Mouse (Mus musculus) neural tube, embryonic 11.5 days (tissue): Measurements from ENCODE around the gene Apc2. TPM values are rescaled to one million over a fixed set of nuclear protein-coding genes. Genes with fewer than 3 reads are reported as not detected.

Experiments used
- ATAC-seq: fragments of 200-750 bp; cut with Nextera tagmentation; 2 replicates; pipeline ENCODE4 v1.8.0; 2017; ENCODE audit warnings: moderate number of reproducible peaks, mild to moderate bottlenecking, moderate TSS enrichment, moderate library complexity; ENCODE audit not compliant: insufficient read depth, low FRiP score, low TSS enrichment
- DNase-seq: peaks from one replicate; pipeline ENCODE4 v3.0.0-alpha.2; 2015; ENCODE audit warnings: low spot score
- H3K27ac ChIP-seq: fragments of 300-500 bp; sonication (generic); 2 replicates; pipeline ENCODE4 v1.5.1; 2014; ENCODE audit warnings: low read depth, mild to moderate bottlenecking, low read length
- H3K27me3 ChIP-seq: fragments of 300-500 bp; sonication (generic); 2 replicates; pipeline ENCODE4 v1.6.1; 2014; ENCODE audit warnings: mild to moderate bottlenecking, low read length, mixed read lengths; ENCODE audit not compliant: control insufficient read depth, insufficient read depth
- H3K36me3 ChIP-seq: fragments of 300-500 bp; sonication (generic); 2 replicates; pipeline ENCODE4 v1.6.1; 2014; ENCODE audit warnings: mild to moderate bottlenecking, low read length, moderate library complexity, mixed read lengths; ENCODE audit not compliant: control insufficient read depth, insufficient read depth
- H3K4me1 ChIP-seq: fragments of 300-500 bp; sonication (generic); 2 replicates; pipeline ENCODE4 v1.6.1; 2014; ENCODE audit warnings: low read length, mixed read lengths; ENCODE audit not compliant: control insufficient read depth, insufficient read depth
- H3K4me2 ChIP-seq: fragments of 300-500 bp; sonication (generic); 2 replicates; pipeline ENCODE4 v1.6.1; 2014; ENCODE audit warnings: low read depth, mild to moderate bottlenecking, moderate library complexity
- H3K4me3 ChIP-seq: fragments of 300-500 bp; sonication (generic); 2 replicates; pipeline ENCODE4 v1.5.1; 2014; ENCODE audit warnings: low read depth, low read length
- H3K9ac ChIP-seq: fragments of 300-500 bp; sonication (generic); 2 replicates; pipeline ENCODE4 v1.6.1; 2014; ENCODE audit warnings: mild to moderate bottlenecking, low read length
- H3K9me3 ChIP-seq: fragments of 300-500 bp; sonication (generic); 2 replicates; pipeline ENCODE4 v1.6.1; 2016; ENCODE audit warnings: low read length; ENCODE audit not compliant: control insufficient read depth
- WGBS: fragments of 180-500 bp; shearing (Covaris S2); extraction: QIAGEN DNeasy Blood & Tissue Kit; methylation state at CpG from one replicate; pipeline ENCODE4 v1.1.7; 2014; 5-methylcytosine and 5-hydroxymethylcytosine counted together
- polyA plus RNA-seq: library from polyadenylated mRNA; unstranded; fragments of >200 nt; fragmentation: Nextera tagmentation; extraction: Ambion mirVana; gene quantifications from 2 replicates; pipeline ENCODE4 v1.2.1, GENCODE M21; 2014

The Apc2 gene
- polyA plus RNA-seq, 1 experiment from 2014 or later = 81.4 TPM

DNA sequence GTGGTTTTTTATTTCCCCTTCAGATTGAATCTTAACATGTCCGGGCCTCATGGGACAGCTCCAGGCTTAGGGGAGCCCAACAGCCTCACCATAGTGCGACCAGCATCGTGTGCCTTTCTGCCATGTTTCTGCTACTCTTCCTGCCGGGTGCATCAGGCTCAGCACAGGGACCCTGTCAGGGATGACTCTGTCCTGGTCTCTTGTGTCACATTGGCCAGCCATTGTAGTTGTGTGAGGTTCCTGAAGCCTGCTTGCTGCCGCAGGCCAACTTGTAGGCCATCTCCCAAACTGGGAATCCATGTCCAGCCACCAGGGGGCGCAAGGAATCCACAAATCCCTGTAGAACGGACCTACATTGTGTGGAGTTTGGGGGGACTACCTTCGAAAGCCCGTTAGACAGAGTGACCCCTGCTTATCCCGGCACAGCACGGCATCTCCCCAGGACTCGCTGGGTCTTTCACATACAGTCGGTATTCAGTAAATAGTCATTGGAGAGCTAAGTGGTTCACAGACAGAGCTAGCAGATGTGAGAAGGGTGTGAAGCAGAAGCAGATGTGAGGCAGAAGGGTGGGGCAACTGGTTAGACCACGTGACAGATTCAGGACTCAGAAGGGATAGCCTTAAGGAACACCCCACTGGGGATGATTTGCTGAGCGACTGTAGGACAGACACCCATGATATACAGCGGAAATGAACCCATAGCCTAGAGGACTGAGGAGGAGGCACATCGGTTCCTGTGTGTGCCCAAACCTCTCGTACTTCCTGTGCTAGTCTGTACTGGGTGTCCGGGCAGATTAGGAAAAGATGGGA, 44.4 kb downstream of the Apc2 start:
- WGBS = 27% methylated on average over 19 of the region's 19 CpGs
- no peak overlapping the region for H3K4me2 ChIP-seq
- H3K9ac ChIP-seq = no peak overlapping the region
- ATAC-seq (no peak), DNase-seq (peak; percentile 86)
- H3K9me3 ChIP-seq = no peaks in the 10 kb centered on the region
- H3K27me3 ChIP-seq = peaks cover 53% of the 10 kb centered on the region
- no peak overlapping the region for H3K4me3 ChIP-seq
- H3K4me1 ChIP-seq = peaks cover 7% of the 10 kb centered on the region; the same call in 1 of the 2 replicates
- H3K36me3 ChIP-seq = no peaks in the 10 kb centered on the region
- H3K27ac ChIP-seq = no peak overlapping the region

DNA sequence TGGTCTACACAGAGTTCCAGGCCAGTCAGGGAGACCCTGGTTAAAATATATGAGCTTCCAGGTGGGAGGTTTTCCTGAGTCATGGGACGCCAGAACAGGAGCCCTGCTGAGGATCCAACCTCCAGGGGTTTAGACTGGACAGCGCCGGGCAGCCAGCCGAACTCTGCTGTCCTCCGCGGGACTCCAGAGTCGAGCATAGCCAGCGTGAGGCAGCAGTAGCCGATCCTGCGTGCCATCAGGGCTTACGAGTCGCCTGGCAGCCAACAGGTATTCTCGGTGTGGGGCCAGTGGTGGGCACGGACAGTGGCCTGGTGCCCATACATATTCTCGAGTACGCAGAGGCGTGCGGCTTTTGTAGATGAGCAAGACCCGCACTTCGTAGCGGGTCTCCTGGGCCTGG, 45.2 kb downstream of the Apc2 start:
- 11% methylated on average over 21 of the region's 21 CpGs for WGBS
- H3K4me1 ChIP-seq = peaks cover 7% of the 10 kb centered on the region; the same call in 1 of the 2 replicates
- no peaks in the 10 kb centered on the region for H3K36me3 ChIP-seq
- no peak overlapping the region for H3K27ac ChIP-seq
- no peak overlapping the region for H3K9ac ChIP-seq
- ATAC-seq = no peak
- no peak overlapping the region for H3K4me2 ChIP-seq
- H3K27me3 ChIP-seq = peaks cover 62% of the 10 kb centered on the region
- no peaks in the 10 kb centered on the region for H3K9me3 ChIP-seq
- no peak for DNase-seq
- H3K4me3 ChIP-seq = no peak overlapping the region

DNA sequence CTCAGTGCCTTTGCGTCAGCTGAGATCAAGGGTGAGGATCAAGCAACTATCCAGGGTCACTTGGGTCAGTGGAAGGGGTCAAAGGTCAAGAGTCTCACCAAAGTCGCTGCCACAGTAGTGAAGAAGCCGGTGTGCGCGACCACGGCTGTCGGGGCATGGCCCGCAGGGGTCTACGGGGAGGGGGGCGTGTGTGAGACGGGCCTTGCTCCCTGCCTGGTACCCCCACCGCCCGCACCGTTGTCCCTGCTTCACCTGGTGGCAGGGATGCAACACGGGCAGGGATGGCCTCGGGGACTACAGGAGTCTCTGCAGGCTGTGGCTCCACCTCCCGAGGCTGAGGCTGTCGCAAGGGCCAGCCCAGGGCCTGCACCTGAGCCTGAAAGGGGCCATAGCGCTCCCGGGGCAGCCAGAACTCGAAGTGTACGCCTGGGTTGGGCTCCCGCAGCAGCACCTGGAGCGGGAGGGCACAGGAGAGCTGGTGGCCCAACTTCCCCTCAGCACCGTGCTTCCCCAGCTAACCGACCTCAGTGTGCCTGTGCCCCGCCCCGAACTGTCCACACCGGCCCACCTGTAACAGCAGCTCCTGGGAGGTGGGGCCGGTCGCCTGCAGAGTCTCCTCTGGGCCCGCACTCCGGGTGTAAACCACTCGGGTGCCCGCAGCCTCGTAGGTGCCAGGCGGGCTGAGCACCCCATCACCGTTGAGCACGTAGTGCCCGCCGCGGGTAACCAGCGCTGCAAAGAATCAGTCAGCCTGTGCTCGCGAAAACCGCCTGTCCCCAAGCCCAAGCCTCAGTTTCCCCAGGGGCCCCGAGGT, 45.9 kb downstream of the Apc2 start:
- ATAC-seq (no peak), DNase-seq (no peak)
- Histone ChIP-seq H3K36me3 (no peaks in the 10 kb centered on the region), H3K27me3 (peaks cover 67% of the 10 kb centered on the region), H3K4me3 (peak overlapping the region; percentile 3; the same call in 1 of the 2 replicates), H3K9ac (no peak overlapping the region), H3K4me2 (peak overlapping the region; percentile 10; the same call in 1 of the 2 replicates), H3K27ac (no peak overlapping the region), H3K4me1 (peaks cover 7% of the 10 kb centered on the region; the same call in 1 of the 2 replicates), H3K9me3 (no peaks in the 10 kb centered on the region)
- WGBS = 2% methylated on average over 44 of the region's 47 CpGs

DNA sequence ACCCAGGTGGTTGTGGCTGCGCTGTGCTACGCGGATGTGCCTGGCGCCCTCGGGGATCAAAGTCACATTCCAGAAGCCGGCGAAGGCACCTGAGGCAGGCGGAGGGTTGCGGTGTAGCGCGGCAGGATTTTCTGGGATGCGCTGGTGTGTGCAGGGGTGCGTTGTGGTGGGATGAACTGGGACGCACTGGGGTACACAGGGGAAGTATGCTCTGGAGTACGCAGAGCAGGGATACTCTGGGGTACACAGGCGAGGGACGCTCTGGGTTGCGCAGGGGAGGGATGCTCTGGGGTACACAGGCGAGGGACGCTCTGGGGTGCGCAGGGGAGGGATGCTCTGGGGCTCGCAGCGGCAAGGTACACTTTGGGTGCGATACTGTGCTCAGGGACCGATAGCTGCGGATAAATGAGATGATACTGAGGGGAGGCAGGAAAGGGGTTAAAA, 46.5 kb downstream of the Apc2 start:
- Histone ChIP-seq H3K27me3 (peaks cover 73% of the 10 kb centered on the region), H3K4me3 (peak overlapping the region; percentile 3; the same call in 1 of the 2 replicates), H3K4me1 (peaks cover 7% of the 10 kb centered on the region; the same call in 1 of the 2 replicates), H3K27ac (no peak overlapping the region), H3K9me3 (no peaks in the 10 kb centered on the region), H3K36me3 (no peaks in the 10 kb centered on the region), H3K9ac (no peak overlapping the region), H3K4me2 (peak overlapping the region; percentile 10; the same call in 1 of the 2 replicates)
- ATAC-seq = peak; percentile 24
- DNase-seq = no peak
- WGBS = 2% methylated on average over 26 of the region's 26 CpGs

DNA sequence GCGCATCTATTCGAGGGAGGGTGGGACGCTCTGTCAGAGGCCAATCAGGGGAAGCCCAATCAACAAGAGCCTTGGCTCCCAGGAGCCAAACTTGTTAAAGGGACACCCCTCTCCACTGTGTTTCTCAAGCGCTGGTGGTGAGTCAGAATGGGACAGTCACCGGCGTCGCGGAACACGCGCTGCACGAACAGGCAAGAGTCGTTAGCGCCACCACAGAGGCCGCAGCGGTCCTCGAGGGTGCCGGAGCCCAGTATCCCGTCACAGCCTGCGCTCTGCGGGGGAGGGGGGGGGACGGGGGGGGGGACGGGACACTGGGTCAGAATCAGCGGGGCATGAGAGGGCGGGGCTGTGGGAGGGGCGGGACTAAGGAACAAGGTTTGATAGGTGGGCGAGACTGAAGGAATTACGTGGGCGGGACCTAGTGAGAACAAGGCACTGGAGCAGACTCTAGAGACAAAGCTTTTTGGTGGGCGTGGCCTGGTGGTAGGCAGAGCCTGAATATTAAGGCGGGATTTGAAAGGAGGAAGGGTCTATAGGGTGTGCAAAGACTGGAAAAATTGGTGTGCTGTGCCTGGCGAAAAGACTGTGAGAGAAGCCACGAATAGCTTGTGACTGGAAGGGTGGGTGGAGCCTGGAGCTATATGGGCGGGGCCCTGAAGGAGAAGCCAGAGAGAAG, 47.1 kb downstream of the Apc2 start:
- WGBS = under 1% methylated on average over 29 of the region's 33 CpGs
- peak; percentile 66 for DNase-seq
- peak overlapping the region; percentile 38 for H3K4me2 ChIP-seq
- H3K36me3 ChIP-seq = no peaks in the 10 kb centered on the region
- H3K27ac ChIP-seq = no peak overlapping the region
- no peak overlapping the region for H3K9ac ChIP-seq
- peaks cover 79% of the 10 kb centered on the region for H3K27me3 ChIP-seq
- H3K4me1 ChIP-seq = peaks cover 7% of the 10 kb centered on the region; the same call in 1 of the 2 replicates
- peak; percentile 58 for ATAC-seq
- H3K4me3 ChIP-seq = peak overlapping the region; percentile 23
- no peaks in the 10 kb centered on the region for H3K9me3 ChIP-seq

DNA sequence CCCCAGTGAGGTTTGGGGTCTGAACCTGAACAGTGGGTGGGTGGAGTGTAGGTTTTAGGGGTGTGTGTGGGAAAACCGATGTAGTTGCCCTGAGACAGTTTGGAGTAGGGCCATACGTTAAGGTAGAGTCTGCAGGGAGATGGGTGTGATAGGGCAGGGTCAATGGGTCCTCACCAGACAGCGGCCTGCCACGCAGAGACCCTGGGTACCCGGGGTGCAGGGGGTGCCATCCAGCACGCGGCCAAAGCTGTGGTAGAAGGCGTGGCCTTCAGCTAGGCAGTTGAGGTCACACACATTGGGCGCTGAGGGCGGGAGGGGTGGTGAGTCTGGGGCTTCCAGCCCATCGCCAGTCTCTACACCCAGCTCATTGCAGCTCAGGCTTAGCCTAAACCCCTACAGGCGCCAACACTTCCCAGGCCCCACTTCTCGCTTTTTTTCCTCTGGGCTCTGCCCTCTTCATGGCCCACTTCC, 47.7 kb downstream of the Apc2 start:
- Histone ChIP-seq H3K4me2 (peak overlapping the region; percentile 38), H3K27ac (no peak overlapping the region), H3K36me3 (no peaks in the 10 kb centered on the region), H3K9ac (no peak overlapping the region), H3K27me3 (peaks cover 84% of the 10 kb centered on the region), H3K4me1 (peaks cover 9% of the 10 kb centered on the region), H3K4me3 (0 out of 2 replicates have a peak overlapping the region, but pooled peaks have one; percentile 4), H3K9me3 (no peaks in the 10 kb centered on the region)
- no peak; the same call in 1 of the 2 replicates for ATAC-seq
- DNase-seq = no peak
- 28% methylated on average over 13 of the region's 13 CpGs for WGBS

DNA sequence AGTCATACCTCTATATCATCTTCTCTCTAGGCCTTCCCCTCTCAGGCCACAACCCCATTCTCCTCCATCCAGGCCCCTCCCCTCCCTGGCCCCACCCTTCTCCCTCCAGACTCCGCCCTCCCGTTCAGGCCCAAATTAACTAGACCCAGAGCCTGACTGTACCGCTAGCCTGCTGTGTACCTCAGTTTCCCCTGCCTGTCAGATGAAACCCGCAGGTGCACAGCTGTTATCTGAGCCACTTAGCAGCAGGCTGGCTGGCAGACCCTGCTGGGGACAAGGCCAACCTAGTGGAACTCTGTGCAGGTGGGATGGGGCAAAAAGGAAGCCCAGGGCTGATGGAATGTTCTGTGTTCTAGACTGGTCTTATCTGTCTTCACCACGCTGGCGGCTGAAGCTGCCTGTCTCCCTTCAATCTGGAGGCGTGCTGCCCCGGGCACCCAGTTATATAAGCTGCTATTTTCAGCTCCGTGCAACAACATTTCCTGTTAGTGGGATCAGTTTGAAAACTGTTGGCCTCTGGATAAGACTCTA, 48.4 kb downstream of the Apc2 start:
- no peak overlapping the region for H3K4me3 ChIP-seq
- H3K27me3 ChIP-seq = peaks cover 92% of the 10 kb centered on the region
- no peak for ATAC-seq
- no peak overlapping the region for H3K9ac ChIP-seq
- H3K4me2 ChIP-seq = no peak overlapping the region
- no peak overlapping the region for H3K27ac ChIP-seq
- H3K36me3 ChIP-seq = no peaks in the 10 kb centered on the region
- H3K9me3 ChIP-seq = no peaks in the 10 kb centered on the region
- WGBS = 38% methylated on average over 9 of the region's 9 CpGs
- H3K4me1 ChIP-seq = peaks cover 13% of the 10 kb centered on the region
- no peak for DNase-seq

DNA sequence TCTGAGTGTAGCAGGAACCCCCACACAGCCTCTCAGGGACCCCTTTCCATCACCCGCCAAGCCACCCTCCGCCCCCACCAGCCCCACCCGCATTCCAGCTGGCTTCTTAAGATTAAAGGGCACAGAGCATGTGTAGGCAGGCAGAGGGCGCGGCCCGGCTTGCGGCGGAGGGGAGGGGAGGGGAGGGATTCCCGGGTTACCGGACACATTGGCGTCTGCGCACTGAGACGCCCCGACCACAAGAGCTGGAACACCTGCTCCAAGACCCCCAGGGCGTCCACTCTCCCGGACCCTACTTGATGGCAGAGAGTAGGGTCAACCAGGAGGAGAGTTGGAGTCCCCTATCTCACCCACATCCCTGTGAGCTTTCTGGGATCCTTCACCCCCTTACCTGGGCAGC, 49.3 kb downstream of the Apc2 start:
- no peak for DNase-seq
- H3K9ac ChIP-seq = peak overlapping the region; percentile 10; the same call in 1 of the 2 replicates

More for the DNA sequence above, 49.3 kb downstream of the Apc2 start:
- WGBS = 2% methylated on average over 16 of the region's 16 CpGs
- no peak overlapping the region for H3K4me3 ChIP-seq
- H3K27me3 ChIP-seq = peaks cover 98% of the 10 kb centered on the region
- H3K36me3 ChIP-seq = no peaks in the 10 kb centered on the region
- no peaks in the 10 kb centered on the region for H3K9me3 ChIP-seq
- no peak overlapping the region for H3K27ac ChIP-seq
- H3K4me1 ChIP-seq = peaks cover 13% of the 10 kb centered on the region
- ATAC-seq = no peak
- no peak overlapping the region for H3K4me2 ChIP-seq
